18 mouse cellular contexts compared by ENCODE assay signal in the genomic region with DNA sequence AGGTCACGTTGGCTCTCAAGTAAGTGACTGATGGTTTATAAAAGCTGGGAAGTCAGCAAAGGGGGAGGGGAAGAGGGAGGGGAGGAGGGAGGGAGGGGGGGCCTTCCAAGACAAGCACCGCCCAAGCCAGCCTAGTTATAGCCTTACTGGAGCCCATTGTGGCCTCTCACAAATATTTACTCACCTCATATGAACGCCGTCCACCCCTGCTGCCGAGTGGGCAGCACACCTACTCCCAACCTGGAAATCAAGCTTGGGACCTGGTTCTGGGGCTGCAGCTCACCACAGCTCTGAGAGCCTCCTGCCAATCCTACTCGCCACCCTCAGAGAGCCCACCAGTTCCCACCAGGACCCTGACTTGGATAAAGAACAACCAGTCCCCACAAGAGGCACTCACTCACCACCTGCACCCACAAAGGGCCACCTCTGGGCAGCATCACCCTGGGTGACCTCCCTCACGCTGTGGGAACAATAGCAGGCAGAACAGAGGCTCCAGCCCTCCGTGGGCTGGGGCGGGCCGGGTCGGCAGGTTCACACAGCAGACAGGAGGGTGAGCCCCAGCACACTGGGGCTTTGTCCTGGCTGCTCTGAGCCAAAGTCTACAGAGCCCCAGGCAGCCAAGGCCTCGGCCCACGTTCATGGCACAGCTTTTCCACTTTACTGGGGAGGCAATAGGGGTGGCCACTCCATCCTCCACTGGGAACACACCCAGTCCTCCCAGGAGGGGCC.
DNase-seq lines count a peak whose midpoint lies in the region; ATAC-seq lines count a peak whose summit lies in the region.
"Had no signal": no experiment of that assay in that cellular context is flagged by ENCODE, and none has a peak within 500 bp of the region (broad histone marks: within the 10 kb centered on the region; RNA-seq: fewer than 3 reads in every experiment).

No protein-coding gene starts in this region.

- ATAC-seq in hindbrain, embryonic 11.5 days (ENCODE audit: low FRiP score) = no peak
- no peak for ATAC-seq in hindbrain, embryonic 14.5 days (ENCODE audit: low FRiP score)
- peak; percentile 42; the same call in 1 of the 2 replicates for ATAC-seq in midbrain, embryonic 11.5 days (ENCODE audit: low FRiP score)
- no peak for ATAC-seq in midbrain, embryonic 16.5 days
- ATAC-seq: forebrain, embryonic 13.5 days; liver, postnatal 0 days had no signal

- H3K4me3 ChIP-seq in hindbrain, embryonic 11.5 days (ENCODE audit: low read depth, low read length) = no peak overlapping the region
- no peak overlapping the region for H3K4me3 ChIP-seq in hindbrain, embryonic 14.5 days (replicated peaks; ENCODE audit: low read length)
- H3K4me3 ChIP-seq in midbrain, embryonic 11.5 days (ENCODE audit: low read depth, low read length) = no peak overlapping the region
- H3K4me3 ChIP-seq in midbrain, embryonic 16.5 days (ENCODE audit: low read depth, low read length) = no peak overlapping the region
- H3K4me3 ChIP-seq in limb, embryonic 10.5 days = no peak overlapping the region
- H3K4me3 ChIP-seq: forebrain, embryonic 13.5 days; hindbrain, embryonic 15.5 days; kidney, embryonic 15.5 days; limb, embryonic 15.5 days; midbrain, embryonic 12.5 days had no signal

- no peak overlapping the region for H3K4me2 ChIP-seq in hindbrain, embryonic 11.5 days (replicated peaks; ENCODE audit: low read depth, low read length)
- no peak overlapping the region for H3K4me2 ChIP-seq in hindbrain, embryonic 14.5 days (replicated peaks)
- no peak overlapping the region for H3K4me2 ChIP-seq in midbrain, embryonic 11.5 days
- H3K4me2 ChIP-seq in midbrain, embryonic 16.5 days (ENCODE audit: low read length) = no peak overlapping the region
- H3K4me2 ChIP-seq: forebrain, embryonic 13.5 days; hindbrain, embryonic 15.5 days; kidney, embryonic 15.5 days; limb, embryonic 15.5 days; midbrain, embryonic 12.5 days had no signal

- no peaks in the 10 kb centered on the region for H3K9me3 ChIP-seq in hindbrain, embryonic 11.5 days (ENCODE audit: control insufficient read depth, low read length)
- no peaks in the 10 kb centered on the region for H3K9me3 ChIP-seq in hindbrain, embryonic 14.5 days (ENCODE audit: control insufficient read depth, low read length)
- H3K9me3 ChIP-seq in midbrain, embryonic 11.5 days (ENCODE audit: control insufficient read depth, low read length) = no peaks in the 10 kb centered on the region
- no peaks in the 10 kb centered on the region for H3K9me3 ChIP-seq in midbrain, embryonic 16.5 days (replicated peaks; ENCODE audit: control insufficient read depth, low read length, poor library complexity, severe bottlenecking)
- no peaks in the 10 kb centered on the region for H3K9me3 ChIP-seq in limb, embryonic 10.5 days (replicated peaks)
- H3K9me3 ChIP-seq: forebrain, embryonic 13.5 days; hindbrain, embryonic 15.5 days; kidney, embryonic 15.5 days; limb, embryonic 15.5 days; midbrain, embryonic 12.5 days had no signal

- DNase-seq in hindbrain, embryonic 11.5 days (ENCODE audit: low spot score) = peak; percentile 32
- DNase-seq in hindbrain, embryonic 14.5 days (ENCODE audit: low spot score) = no peak
- DNase-seq in midbrain, embryonic 11.5 days (ENCODE audit: low spot score, missing footprints) = peak; percentile 90
- DNase-seq in limb, embryonic 10.5 days (ENCODE audit: low spot score) = no peak
- no peak for DNase-seq in adrenal gland, postnatal 25 days
- DNase-seq in B cell, adult 2 months = no peak
- DNase-seq: adrenal gland, adult 2 months; cerebellum, adult 11-12 months; cerebellum, postnatal 36 days; liver, postnatal 0 days; right cerebral cortex, postnatal 4 days; thymus, postnatal 36 days had no signal

- H3K36me3 ChIP-seq in hindbrain, embryonic 11.5 days (ENCODE audit: control insufficient read depth, insufficient read depth, low read length) = no peaks in the 10 kb centered on the region
- H3K36me3 ChIP-seq in hindbrain, embryonic 14.5 days (replicated peaks; ENCODE audit: control insufficient read depth, insufficient read depth) = no peaks in the 10 kb centered on the region
- H3K36me3 ChIP-seq in midbrain, embryonic 11.5 days (ENCODE audit: control insufficient read depth, insufficient read depth, low read length) = no peaks in the 10 kb centered on the region
- no peaks in the 10 kb centered on the region for H3K36me3 ChIP-seq in midbrain, embryonic 16.5 days (ENCODE audit: control insufficient read depth, insufficient read depth, low read length)
- no peaks in the 10 kb centered on the region for H3K36me3 ChIP-seq in limb, embryonic 10.5 days
- H3K36me3 ChIP-seq: hindbrain, embryonic 15.5 days; kidney, embryonic 15.5 days; limb, embryonic 15.5 days; midbrain, embryonic 12.5 days had no signal

- no peaks in the 10 kb centered on the region for H3K27me3 ChIP-seq in hindbrain, embryonic 11.5 days (ENCODE audit: control insufficient read depth, insufficient read depth, low read length)
- no peaks in the 10 kb centered on the region for H3K27me3 ChIP-seq in hindbrain, embryonic 14.5 days (ENCODE audit: control insufficient read depth, insufficient read depth, low read length)
- H3K27me3 ChIP-seq in midbrain, embryonic 11.5 days (ENCODE audit: control insufficient read depth, insufficient read depth, low read length) = no peaks in the 10 kb centered on the region
- H3K27me3 ChIP-seq in midbrain, embryonic 16.5 days (ENCODE audit: control insufficient read depth, insufficient read depth, low read depth, low read length) = no peaks in the 10 kb centered on the region
- H3K27me3 ChIP-seq in limb, embryonic 10.5 days (ENCODE audit: low read depth, poor library complexity, severe bottlenecking) = peaks cover 16% of the 10 kb centered on the region
- H3K27me3 ChIP-seq: forebrain, embryonic 13.5 days; hindbrain, embryonic 15.5 days; kidney, embryonic 15.5 days; midbrain, embryonic 12.5 days had no signal

- no peak overlapping the region for H3K27ac ChIP-seq in hindbrain, embryonic 11.5 days (ENCODE audit: low read depth, low read length)
- H3K27ac ChIP-seq in hindbrain, embryonic 14.5 days = no peak overlapping the region
- no peak overlapping the region for H3K27ac ChIP-seq in midbrain, embryonic 11.5 days (ENCODE audit: low read depth, low read length)
- H3K27ac ChIP-seq in midbrain, embryonic 16.5 days (ENCODE audit: low read length) = no peak overlapping the region
- peak overlapping the region; percentile 69 for H3K27ac ChIP-seq in limb, embryonic 10.5 days
- H3K27ac ChIP-seq: forebrain, embryonic 13.5 days; hindbrain, embryonic 15.5 days; kidney, embryonic 15.5 days; limb, embryonic 15.5 days; midbrain, embryonic 12.5 days had no signal

- 29% methylated on average over 13 of the region's 13 CpGs for WGBS in hindbrain, embryonic 11.5 days
- 33% methylated on average over 13 of the region's 13 CpGs for whole genome bisulfite sequencing in hindbrain, embryonic 14.5 days
- WGBS in midbrain, embryonic 11.5 days = 40% methylated on average over 13 of the region's 13 CpGs
- WGBS in midbrain, embryonic 16.5 days = 42% methylated on average over 13 of the region's 13 CpGs
- WGBS in limb, embryonic 10.5 days = 45% methylated on average over 13 of the region's 13 CpGs

- no peaks in the 10 kb centered on the region; the same call in 1 of the 2 replicates for H3K4me1 ChIP-seq in hindbrain, embryonic 11.5 days (replicated peaks; ENCODE audit: control insufficient read depth, insufficient read depth, low read length)
- H3K4me1 ChIP-seq in hindbrain, embryonic 14.5 days (replicated peaks; ENCODE audit: control insufficient read depth, insufficient read depth, low read length) = no peaks in the 10 kb centered on the region
- H3K4me1 ChIP-seq in midbrain, embryonic 11.5 days (ENCODE audit: control insufficient read depth, insufficient read depth, low read length) = no peaks in the 10 kb centered on the region; the same call in 1 of the 2 replicates
- no peaks in the 10 kb centered on the region for H3K4me1 ChIP-seq in midbrain, embryonic 16.5 days (ENCODE audit: control insufficient read depth, insufficient read depth, low read length)
- peaks cover 15% of the 10 kb centered on the region for H3K4me1 ChIP-seq in limb, embryonic 10.5 days
- H3K4me1 ChIP-seq: kidney, embryonic 15.5 days had no signal

- no peak overlapping the region for H3K9ac ChIP-seq in hindbrain, embryonic 11.5 days (ENCODE audit: low read depth, low read length)
- no peak overlapping the region for H3K9ac ChIP-seq in hindbrain, embryonic 14.5 days
- H3K9ac ChIP-seq in midbrain, embryonic 11.5 days (ENCODE audit: low read length) = no peak overlapping the region
- H3K9ac ChIP-seq in midbrain, embryonic 16.5 days (ENCODE audit: low read depth, low read length) = no peak overlapping the region
- H3K9ac ChIP-seq: forebrain, embryonic 13.5 days; hindbrain, embryonic 15.5 days; kidney, embryonic 15.5 days; limb, embryonic 15.5 days; liver, postnatal 0 days; midbrain, embryonic 12.5 days had no signal

Comparison
In these comparisons a context has a peak if more than half of its experiments do, and no peak if none do; other contexts are left out.
1. DNase-seq: peak in hindbrain, embryonic 11.5 days (single experiment) and midbrain, embryonic 11.5 days (single experiment); none in hindbrain, embryonic 14.5 days (single experiment), limb, embryonic 10.5 days (single experiment), adrenal gland, postnatal 25 days (single experiment) and B cell, adult 2 months (0 of 2).